Mouse (Mus musculus) T-cell, adult 2 months (primary cell): ENCODE results near the gene Nacc1.

Experiments
- DNase-seq: peaks from one replicate; pipeline ENCODE4 v3.0.0; 2022; ENCODE audit warnings: low spot score

Gene Nacc1

DNA sequence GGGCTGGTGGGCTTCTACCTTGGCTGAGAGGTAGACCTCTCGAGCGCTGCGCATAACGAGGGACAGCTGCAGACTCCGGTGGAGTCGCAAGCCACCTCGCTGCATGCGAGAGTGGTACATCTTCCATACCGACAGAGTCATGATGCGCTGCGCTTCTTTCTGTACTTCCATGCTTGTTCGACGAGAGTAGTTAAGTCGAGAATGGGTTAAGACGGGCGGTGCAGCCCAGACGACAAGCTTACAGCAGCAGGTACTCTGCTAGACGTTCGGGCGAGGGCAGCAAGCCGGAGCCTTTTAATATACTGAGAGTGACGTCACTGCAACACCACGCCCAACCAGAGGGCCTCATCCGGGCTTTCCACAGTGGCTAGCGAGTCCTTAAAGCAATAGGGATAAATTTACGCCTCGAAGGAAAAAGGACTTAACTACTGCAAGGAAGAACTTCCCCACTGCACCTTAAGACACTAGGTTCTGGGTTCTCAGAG is 25.0 kb downstream of the Nacc1 start, which contains the start of gene Ier2:
Gene Ier2 (minus strand): TSS at position 272 of the 485 bp plus-strand sequence.
- peak; percentile 94 for DNase-seq

DNA sequence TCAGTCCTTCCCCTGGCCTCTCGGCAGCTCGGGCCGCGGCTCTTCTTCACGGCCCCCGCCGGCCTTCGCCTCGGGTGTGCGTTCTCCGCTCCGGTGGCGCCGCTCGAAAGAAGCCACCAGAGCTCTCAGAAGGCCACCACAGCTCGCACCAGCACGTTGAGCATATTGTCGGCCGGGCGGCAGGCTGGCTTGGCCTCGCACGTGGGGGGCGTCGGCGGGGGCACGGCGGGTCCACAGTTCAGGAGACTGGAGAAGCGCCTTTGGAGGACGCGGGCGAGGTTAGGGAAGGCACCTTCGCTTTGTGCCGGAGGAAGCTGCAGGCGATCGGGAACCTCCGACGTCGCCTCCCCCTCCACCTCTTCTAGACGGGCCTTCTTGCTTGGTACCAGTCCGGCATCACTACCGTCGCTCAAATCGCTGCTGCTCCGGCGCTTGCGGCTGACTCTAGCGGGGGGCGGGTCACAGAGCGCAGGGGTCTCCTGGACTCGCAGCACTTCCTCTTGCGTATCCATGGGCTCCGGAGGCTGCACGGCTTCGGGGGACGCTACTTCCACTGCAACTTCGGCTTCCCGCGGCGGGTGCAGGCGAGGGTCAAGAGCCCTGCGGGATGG is 25.6 kb downstream of the Nacc1 start:
- DNase-seq: peak; percentile 59

DNA sequence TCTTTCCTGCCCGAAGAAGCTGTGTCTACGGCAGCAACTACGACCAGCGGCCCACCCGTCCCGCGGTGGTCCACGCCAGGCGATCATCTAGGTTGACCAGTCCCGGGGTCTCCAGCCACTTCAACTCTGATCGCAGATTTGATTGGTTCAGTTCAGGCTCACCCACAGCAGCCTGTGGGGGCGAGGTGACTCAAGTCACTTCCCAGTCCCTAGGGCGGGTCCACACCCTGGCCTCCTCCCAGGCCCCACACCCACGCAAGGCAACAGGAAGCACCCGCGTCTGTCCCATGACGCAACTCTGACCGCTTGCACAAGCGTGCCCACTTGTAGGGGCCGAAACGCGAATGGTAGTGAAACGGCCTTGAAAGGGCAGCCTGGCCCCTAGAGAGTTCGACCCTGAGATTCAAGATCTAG is 26.2 kb downstream of the Nacc1 start:
- DNase-seq: peak; percentile 76

DNA sequence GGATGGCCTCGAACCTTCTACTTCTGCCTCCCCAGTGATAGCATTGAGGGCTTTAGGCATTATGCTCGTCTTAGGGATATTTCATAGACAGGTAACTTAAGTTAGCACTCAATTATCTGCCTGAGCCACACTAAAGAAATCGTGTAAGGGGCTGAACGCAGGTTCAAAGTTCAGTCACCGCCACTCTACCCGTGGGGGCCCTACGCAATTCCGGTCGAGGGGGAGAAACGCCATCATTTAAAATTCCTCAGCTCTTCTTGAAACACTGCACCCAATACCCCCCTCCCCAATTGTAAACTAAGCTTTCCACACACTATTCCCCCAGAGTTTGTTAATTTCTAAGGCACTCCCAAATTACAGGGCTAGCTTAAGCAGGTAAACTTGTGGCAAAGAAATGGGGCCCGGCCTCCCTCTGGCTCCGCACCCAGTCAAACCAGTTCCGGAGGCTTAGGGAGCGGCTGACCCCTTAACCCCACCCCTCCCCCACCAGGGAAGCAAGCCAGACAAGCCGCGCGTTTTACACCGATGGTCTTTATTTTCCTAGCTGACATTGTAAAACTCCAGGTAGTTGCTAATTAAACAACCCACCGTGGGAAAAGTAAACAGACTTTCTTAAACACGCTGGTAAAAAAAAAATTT is 26.7 kb downstream of the Nacc1 start:
- DNase-seq: peak; percentile 32

DNA sequence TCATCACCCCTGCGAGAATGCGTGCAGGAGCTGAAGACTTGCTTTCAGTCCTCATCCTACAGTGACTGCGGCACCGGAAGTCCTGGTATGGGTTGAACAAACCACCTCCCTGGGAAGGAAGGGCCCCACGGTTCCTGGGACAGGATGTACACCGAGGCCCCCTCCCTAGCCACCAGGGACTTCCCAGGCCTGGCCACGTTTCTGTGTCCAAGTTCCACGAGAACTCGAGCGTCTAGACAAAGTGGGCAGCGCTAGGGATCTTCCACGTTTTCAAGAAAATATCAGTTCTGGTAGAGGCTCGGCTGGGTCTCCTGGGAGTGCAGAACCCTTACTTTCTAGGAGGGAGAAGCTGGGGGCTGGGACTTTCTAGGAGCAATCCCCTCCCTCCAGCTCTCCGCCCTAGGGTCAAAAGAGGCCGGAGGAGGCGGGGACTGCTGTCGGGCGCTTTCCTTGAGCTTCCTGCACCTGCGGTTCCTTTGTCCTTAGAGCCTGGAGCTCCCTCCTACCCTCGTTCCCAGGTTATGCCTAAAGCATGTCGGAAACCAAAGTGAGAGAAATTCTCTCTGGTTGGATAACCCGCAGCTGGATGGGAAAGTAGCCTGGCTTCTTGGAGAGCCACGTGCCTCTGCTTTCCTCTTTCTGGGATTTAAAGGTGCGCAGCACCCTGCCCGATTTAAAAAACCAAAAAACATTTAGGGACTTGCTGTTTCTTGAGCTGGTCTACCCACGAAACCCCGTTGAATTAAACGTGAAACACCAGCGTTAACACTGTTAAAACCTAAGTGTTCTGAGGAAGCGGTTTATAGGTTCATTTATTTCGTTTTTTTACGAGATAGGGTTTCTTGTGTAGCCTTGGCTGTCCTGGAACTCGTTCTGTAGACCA is 27.5 kb downstream of the Nacc1 start:
- DNase-seq: peak; percentile 88

DNA sequence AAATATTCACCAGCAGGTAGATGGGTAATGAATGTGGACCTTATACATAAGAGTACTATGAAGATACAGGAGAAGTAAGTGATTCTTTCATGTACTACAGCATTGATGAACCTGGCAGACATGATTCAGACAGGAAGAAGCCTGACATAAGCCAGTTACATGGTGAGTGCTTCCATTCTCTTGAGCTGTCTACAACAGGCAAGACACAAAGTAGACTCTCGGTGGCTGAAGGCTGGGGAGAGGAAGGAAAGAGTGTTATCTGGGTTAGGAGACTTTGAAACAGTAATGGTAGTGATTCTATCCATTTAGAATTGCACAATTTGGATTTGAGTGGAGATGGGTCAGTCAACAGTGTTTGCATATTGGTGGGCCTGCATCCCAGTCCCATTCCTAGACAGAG is 28.7 kb downstream of the Nacc1 start:
- no peak for DNase-seq

DNA sequence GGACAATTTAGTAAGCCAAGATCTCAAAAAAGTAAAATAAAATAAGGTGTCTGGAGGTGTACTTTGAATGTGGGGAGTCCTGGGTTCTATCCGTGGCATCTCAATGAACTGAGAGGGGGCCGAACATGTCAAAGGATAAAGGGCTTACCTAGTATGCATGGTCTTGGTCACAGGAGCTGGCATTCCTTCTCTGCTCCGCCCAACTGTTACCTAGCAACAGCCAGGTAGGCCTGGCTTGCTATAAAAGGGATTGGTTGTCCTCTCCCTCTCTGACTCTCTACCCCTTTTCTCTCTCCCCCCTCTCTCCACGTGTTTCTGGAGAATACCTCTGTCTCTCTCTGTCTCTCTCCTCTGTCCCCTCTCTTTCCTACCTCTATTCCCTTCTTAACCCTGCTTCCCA is 30.0 kb downstream of the Nacc1 start:
- DNase-seq: no peak

DNA sequence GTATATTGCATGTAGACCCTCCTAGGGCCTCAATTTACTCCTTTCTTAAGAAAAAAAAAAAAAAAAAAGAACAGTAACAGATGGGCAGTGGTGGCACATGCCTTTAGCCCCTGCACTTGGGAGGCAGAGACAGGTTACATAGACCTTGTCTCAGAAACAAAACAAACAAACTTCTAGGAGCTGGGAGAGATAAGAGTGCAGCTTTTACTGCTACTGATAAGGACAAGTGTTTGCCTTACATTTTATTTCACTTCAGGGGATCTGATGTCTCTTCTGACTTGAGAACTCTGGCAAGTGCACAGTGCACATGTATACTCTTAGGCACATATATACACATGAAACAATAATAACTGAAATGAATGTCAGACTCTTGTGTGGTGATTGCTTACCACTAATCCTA is 30.5 kb downstream of the Nacc1 start:
- no peak for DNase-seq

DNA sequence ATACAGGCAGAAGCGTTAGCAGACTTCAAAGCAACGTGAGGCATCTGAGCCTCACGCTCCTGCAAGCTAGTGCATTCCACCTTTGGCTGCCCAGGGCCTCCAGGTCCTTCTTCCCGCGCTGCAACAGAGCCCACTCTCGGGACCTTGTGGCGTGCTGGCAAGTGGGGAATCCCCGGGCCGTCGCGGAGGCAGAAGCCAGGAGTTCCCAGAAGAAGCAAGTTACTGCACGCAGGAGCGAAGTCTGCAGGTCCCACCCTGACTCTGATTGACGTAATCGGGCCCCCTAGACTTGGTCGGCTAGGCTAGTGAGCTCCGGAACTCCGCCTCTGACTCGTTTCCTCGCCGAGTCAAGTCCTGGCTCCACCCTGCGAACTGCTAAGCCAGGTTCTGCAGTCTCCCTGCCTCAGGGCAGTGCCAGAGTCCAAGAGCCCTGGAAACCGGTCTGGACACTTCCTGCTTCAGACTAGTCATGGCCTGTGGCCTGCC is 31.0 kb downstream of the Nacc1 start:
- DNase-seq: peak; percentile 87

DNA sequence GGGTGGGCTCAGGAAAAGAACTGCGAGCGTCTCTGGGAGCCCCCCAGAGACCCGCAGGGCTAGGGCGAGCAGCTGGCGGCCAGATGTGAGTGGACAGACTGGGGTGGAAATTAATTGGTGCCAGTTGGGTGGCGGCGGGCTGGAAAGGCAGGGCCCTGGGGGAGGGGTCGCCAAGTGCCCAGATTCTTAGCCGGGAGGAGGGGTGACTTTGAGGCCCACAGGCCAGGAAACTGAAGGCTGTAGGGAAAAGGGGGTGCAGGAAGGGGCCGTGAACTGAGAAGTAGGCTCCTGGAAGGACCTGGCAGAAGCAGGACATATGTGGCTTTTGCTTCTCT is 31.5 kb downstream of the Nacc1 start:
- no peak for DNase-seq

DNA sequence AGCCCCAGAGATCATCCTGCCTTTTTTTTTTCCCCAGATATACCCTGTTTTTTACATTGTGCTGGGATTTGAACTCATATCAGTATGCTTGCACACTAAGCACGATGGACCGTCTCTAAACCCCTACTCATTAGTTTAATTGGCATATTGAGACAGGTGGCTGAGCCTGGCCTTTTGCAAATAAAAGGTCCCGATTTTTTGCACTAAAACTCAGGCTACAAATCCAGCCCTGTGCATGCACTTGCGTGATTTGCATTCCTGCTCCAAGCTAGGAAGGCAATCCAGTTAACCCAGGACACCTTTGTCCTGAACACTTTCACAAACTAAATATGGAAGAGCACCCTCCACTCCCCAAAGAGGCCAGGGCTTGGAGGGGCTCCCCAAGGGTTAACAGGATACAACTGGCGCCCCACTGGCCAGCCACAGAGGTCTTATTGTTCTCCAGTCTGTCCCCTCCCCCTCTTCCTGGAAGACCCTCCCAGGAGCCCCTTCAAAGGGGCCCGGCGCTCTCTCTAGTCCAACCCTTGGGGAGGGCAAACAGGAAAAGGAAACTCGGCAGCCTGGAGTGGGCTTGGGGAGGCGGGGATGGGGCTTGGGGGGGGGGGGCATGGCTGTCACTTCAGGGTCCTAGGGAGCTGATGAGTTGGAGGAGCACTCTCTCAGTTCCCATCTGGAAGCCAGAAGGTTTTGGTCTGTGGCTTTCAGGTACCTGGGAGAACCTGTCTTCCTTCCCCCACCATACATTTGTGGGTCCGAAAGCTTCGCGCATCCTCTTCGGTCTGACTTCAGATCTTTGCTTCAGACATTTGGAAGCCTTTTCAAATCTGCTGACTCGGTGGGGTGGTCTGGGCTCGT is 32.1 kb downstream of the Nacc1 start:
- no peak for DNase-seq

DNA sequence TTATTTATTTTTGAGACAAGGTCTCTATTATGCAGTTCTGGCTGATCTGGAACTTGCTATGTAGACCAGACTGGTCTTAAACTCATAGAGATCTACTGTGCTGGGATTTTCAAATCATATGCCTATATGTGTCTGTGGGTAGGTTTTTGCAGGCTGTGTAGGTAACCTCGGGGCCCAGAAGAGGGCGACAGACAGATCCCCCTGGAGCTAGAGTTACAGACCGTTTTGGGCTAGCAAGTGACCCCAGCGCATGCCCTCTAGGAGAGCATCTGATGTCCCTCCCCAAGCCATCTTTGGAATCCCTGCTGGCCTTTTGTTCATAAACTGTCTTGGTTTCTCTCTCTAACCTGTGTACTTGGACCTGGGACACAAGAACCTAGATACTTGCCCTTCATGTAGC is 33.1 kb downstream of the Nacc1 start:
- no peak for DNase-seq

DNA sequence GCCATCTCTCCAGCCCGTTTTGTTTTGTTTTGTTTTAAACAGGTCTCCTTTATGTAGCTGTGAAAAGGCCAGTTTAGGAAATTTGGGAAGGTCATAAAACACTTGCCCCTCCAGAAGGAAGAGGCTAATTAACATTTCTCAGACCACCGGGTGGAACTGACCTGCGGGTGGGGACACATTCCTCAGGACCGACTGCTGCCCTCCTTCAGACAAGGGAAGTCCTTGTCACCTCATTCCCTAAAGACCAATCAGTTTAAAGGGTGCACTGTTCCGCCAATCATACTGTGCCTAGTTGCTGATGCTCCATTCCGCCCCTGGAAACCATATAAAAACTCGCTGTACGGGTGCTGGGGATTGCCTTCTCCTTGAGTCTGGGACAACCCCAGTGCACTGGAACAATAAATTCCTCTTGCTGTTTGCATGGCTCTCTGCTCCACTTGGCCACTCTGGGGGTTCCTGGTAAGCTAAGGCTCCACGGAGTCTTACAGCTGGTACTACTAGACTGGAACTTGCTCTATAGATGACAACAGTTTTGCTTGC is 34.5 kb downstream of the Nacc1 start:
- DNase-seq: no peak

DNA sequence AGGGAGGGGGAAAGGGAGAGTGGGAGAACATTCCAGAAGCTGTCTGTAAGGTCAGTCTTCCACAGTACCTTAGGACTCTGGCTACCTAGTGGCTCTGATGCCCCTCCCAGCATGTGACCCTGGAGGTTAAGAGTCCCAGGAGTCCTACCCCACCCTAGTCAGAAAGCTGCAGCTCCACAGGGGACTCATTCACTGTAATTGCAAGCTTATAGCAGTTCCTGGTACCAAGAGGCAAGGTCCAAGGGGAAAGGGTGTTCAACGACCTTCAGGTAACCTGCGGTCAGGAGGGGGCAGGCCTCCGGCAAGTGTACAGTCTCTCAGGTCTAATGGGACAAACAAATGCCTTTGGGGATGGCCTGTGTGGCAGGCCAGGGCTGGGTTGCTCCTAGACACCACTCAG is 37.4 kb downstream of the Nacc1 start:
- DNase-seq: no peak

DNA sequence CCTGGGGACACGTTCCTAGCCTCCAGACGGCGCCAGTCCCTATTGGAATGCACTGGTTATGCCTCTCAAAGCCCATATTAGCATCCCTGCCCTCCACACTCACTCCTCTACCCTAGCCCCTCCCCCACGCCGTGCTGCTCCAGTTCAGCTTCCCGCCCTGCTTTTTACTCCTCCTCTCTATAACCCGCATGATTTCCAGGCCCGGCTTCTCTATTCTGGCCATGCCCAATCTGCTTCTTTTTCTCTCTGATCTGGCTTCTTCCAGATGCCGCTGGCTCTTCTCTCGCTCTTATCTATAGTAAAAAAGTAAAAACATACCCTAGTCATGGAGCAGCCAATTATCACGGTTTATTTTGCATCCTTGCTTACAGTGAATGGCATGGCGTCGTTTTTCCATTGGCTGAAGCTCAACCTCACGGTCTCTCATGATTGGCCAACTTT is 40.2 kb downstream of the Nacc1 start:
- DNase-seq: no peak

DNA sequence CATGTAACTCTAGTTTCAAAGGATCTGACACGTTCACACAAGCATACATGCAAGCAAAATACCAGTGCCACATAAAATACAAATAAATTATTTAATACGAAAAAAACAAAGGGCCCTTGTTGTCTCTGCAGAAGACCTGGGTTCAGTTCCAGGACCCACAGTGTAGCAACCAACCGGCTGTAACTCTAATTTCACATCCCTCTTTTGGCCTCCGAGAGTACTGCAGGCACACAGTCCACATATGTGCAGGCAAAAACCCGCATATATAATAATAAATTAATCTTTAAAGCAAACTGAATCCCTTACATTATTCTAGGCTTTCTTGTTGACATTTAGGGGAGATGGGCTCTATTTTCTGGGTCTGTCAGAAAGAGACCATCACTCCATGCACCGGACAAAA is 40.9 kb downstream of the Nacc1 start:
- no peak for DNase-seq

DNA sequence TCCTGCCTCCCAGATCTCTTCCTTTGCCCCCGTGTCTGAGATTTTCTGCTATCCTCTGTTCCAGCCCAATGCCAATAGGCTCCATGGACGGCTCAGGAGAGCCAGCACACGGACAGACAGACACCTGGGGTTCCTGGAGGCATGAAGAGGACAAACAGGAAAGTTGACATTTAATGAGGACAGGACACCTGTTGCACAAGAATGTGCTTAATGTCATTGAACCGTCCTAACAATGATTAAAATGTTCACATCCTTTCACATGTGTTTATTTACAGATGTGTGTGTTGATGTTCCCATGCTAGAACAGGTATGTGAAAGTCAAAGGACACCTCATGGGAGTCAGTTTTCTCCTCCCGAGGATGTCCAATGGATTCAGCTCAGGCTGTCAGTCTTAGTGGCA is 44.6 kb downstream of the Nacc1 start:
- DNase-seq: no peak

DNA sequence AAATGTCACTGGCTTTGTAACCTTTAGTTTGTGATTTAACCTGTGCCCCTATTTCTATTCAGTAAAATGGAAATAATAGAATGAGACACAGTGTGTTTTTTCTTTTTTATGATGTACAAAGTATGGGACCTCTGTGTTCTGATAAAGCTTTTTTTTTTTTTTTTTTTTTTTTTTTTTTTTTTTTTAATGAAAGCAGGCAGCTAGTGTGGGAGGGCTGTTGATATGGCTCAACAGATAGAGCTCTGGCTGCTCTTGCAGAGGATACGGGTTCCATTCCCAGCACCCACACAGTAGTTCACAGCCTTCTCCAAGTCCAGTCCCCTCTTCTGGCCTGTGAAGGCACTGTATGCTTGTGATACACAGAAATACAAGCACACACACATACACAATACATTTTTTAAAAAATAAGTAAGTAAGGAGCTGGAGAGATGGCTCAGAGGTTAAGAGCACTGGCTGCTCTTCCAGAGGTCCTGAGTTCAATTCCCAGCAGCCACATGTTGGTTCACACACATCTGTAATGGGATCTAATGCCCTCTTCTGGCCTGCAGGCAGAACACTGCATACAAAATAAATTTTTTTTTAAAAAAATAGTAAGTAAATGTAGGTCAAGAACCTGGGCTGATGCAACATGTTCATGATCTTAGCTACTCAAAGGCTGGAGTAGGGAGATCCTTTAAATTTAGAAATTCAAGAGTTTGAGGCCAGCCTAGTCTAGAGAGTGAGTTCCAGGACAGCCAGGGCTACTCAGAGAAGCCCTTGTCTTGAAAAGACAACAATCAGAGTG is 45.9 kb downstream of the Nacc1 start:
- no peak for DNase-seq

DNA sequence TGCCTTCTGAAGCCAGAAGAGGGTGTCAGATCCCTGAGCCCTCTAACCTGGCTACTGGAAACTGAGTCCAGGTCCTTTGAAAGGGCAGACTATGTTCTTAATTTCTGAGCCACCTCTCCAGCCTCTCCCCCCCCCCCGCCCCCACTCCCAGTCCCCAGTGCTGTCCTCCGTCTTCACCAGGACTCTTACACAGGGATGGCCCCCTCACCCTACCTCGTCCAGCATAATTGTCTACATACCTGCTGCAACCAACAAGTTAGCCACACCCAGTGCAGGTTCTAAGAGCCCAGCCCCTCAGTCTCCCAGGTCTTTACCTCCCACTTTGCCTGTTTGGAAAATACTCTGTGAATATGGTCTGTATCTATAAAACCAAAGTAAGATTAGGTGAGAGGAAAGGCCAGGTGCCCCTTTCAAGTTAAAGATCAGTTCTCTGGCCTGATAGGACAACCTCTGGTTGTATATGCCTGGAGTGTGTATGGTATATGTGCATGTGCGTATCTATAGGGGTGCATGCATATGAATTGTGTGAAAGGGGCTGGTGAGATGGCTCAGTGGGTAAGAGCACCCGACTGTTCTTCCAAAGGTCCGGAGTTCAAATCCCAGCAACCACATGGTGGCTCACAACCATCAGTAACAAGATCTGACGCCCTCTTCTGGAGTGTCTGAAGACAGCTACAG is 46.9 kb downstream of the Nacc1 start:
- no peak for DNase-seq

DNA sequence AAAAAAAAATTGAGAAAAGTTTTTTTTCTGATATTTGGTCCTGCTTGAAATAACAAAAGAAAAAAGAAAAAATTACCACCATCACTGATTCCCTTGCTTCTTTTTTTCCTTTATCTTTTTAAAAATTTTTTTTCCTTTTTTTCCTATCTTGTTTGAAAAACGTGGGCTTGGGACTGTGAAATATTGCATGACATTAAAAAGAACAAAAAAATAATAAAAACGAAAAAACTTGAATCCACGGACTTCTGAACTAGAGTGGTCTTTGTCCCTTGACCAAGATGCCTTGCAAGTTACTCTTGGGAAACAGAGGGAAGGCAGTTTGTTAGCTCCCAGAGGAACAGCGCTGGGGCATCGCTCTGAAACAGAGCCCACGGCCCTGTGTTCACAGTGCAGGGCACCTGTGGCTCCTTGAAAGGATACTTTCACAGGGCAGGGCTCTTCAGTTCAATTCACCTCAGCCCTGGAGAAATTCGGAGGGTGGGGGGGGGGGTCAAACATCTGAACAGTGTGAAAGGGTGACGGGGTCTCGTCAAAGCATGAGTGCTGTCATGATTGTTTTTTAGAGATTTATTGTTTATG is 47.6 kb downstream of the Nacc1 start:
- no peak for DNase-seq
